In genomic region chr16:35221581-35221980, GRCm38 (mm10) we compare ENCODE assay signal across 27 mouse cellular contexts.
A peak's percentile ranks its signal among the peaks of the same experiment; 100 is the strongest.
DNase-seq lines count a peak whose midpoint lies in the region; ATAC-seq lines count a peak whose summit lies in the region.
"Had no signal": no experiment of that assay in that cellular context is flagged by ENCODE, and none has a peak within 500 bp of the region (broad histone marks: within the 10 kb centered on the region; RNA-seq: fewer than 3 reads in every experiment).

No protein-coding gene starts in this region.

- H3K9ac ChIP-seq in heart, embryonic 13.5 days: peak overlapping the region; percentile 55
- no peak overlapping the region for H3K9ac ChIP-seq in hindbrain, embryonic 11.5 days (ENCODE audit: low read depth, low read length)
- H3K9ac ChIP-seq: embryonic facial prominence, embryonic 12.5 days; liver, embryonic 14.5 days; neural tube, embryonic 12.5 days had no signal

- DNase-seq in heart, adult 11 months: no peak
- no peak for DNase-seq in hindbrain, embryonic 10.5 days (ENCODE audit: low spot score)
- DNase-seq in hindbrain, embryonic 11.5 days (ENCODE audit: low spot score): no peak
- peak; percentile 56 for DNase-seq in ovary, adult 18-20 months (ENCODE audit: low spot score)
- DNase-seq in ovary, postnatal 14 days (ENCODE audit: low spot score): no peak
- no peak for DNase-seq in limb, embryonic 10.5 days (ENCODE audit: low spot score)
- DNase-seq: adrenal gland, postnatal 25 days; cerebellum, adult 11-12 months; cerebellum, postnatal 10 days; gastrocnemius, postnatal 14 days; kidney, adult 8-10 months; kidney, postnatal 14 days; layer of hippocampus, adult 9-11 months; liver; lung, adult 2 months; lung, postnatal 10 days; spleen, adult 18-20 months; thymus, postnatal 14 days had no signal

- 0 out of 2 replicates have a peak, but pooled peaks have one; percentile 10 for ATAC-seq in heart, embryonic 13.5 days (ENCODE audit: extremely low read depth, insufficient number of reproducible peaks, low FRiP score, low TSS enrichment)
- no peak for ATAC-seq in hindbrain, embryonic 11.5 days (ENCODE audit: low FRiP score)
- ATAC-seq: CD4-positive, CD25-positive, alpha-beta regulatory T cell, adult 4 months; forebrain, embryonic 14.5 days; hindbrain, embryonic 16.5 days had no signal

- H3K4me3 ChIP-seq in heart, embryonic 13.5 days: no peak overlapping the region
- no peak overlapping the region for H3K4me3 ChIP-seq in hindbrain, embryonic 10.5 days
- no peak overlapping the region for H3K4me3 ChIP-seq in hindbrain, embryonic 11.5 days (ENCODE audit: low read depth, low read length)
- H3K4me3 ChIP-seq in limb, embryonic 10.5 days: no peak overlapping the region
- H3K4me3 ChIP-seq: embryonic facial prominence, embryonic 12.5 days; myocyte; neural tube, embryonic 12.5 days had no signal

- no peak overlapping the region for H3K4me2 ChIP-seq in heart, embryonic 13.5 days
- no peak overlapping the region for H3K4me2 ChIP-seq in hindbrain, embryonic 11.5 days (replicated peaks; ENCODE audit: low read depth, low read length)
- H3K4me2 ChIP-seq: embryonic facial prominence, embryonic 12.5 days; neural tube, embryonic 12.5 days had no signal

- H3K27ac ChIP-seq in heart, embryonic 13.5 days (replicated peaks): peak overlapping the region; percentile 96
- H3K27ac ChIP-seq in hindbrain, embryonic 10.5 days: peak overlapping the region; percentile 66
- H3K27ac ChIP-seq in hindbrain, embryonic 11.5 days (ENCODE audit: low read depth, low read length): no peak overlapping the region
- peak overlapping the region; percentile 36; the same call in 1 of the 2 replicates for H3K27ac ChIP-seq in limb, embryonic 10.5 days
- H3K27ac ChIP-seq: embryonic facial prominence, embryonic 12.5 days; liver, embryonic 14.5 days; macrophage; neural tube, embryonic 12.5 days had no signal

- H3K4me1 ChIP-seq in heart, embryonic 13.5 days: peaks cover 93% of the 10 kb centered on the region
- H3K4me1 ChIP-seq in hindbrain, embryonic 10.5 days (replicated peaks): peaks cover 32% of the 10 kb centered on the region
- no peaks in the 10 kb centered on the region for H3K4me1 ChIP-seq in hindbrain, embryonic 11.5 days (replicated peaks; ENCODE audit: control insufficient read depth, insufficient read depth, low read length)
- H3K4me1 ChIP-seq in limb, embryonic 10.5 days: peaks cover 28% of the 10 kb centered on the region

- no peaks in the 10 kb centered on the region for H3K9me3 ChIP-seq in heart, embryonic 13.5 days
- no peaks in the 10 kb centered on the region for H3K9me3 ChIP-seq in hindbrain, embryonic 10.5 days
- no peaks in the 10 kb centered on the region for H3K9me3 ChIP-seq in hindbrain, embryonic 11.5 days (ENCODE audit: control insufficient read depth, low read length)
- no peaks in the 10 kb centered on the region for H3K9me3 ChIP-seq in limb, embryonic 10.5 days (replicated peaks)
- H3K9me3 ChIP-seq: embryonic facial prominence, embryonic 12.5 days; neural tube, embryonic 12.5 days had no signal

- no peaks in the 10 kb centered on the region for H3K36me3 ChIP-seq in heart, embryonic 13.5 days
- H3K36me3 ChIP-seq in hindbrain, embryonic 10.5 days: no peaks in the 10 kb centered on the region
- H3K36me3 ChIP-seq in hindbrain, embryonic 11.5 days (ENCODE audit: control insufficient read depth, insufficient read depth, low read length): no peaks in the 10 kb centered on the region
- H3K36me3 ChIP-seq in limb, embryonic 10.5 days: no peaks in the 10 kb centered on the region
- H3K36me3 ChIP-seq: embryonic facial prominence, embryonic 12.5 days; neural tube, embryonic 12.5 days had no signal

- peaks cover 9% of the 10 kb centered on the region; the same call in 1 of the 2 replicates for H3K27me3 ChIP-seq in heart, embryonic 13.5 days (replicated peaks)
- no peaks in the 10 kb centered on the region for H3K27me3 ChIP-seq in hindbrain, embryonic 10.5 days (ENCODE audit: insufficient read depth, poor library complexity, severe bottlenecking)
- no peaks in the 10 kb centered on the region for H3K27me3 ChIP-seq in hindbrain, embryonic 11.5 days (ENCODE audit: control insufficient read depth, insufficient read depth, low read length)
- H3K27me3 ChIP-seq in limb, embryonic 10.5 days (ENCODE audit: low read depth, poor library complexity, severe bottlenecking): no peaks in the 10 kb centered on the region
- H3K27me3 ChIP-seq: embryonic facial prominence, embryonic 12.5 days; neural tube, embryonic 12.5 days had no signal

- 48% methylated on average over 4 of the region's 4 CpGs for WGBS in heart, embryonic 13.5 days
- WGBS in hindbrain, embryonic 10.5 days: 24% methylated on average over 4 of the region's 4 CpGs
- 33% methylated on average over 4 of the region's 4 CpGs for WGBS in hindbrain, embryonic 11.5 days
- 65% methylated on average over 4 of the region's 4 CpGs for WGBS in limb, embryonic 10.5 days
